Mouse (Mus musculus) hindbrain, embryonic 14.5 days (tissue): Measurements from ENCODE around the gene Ceacam18. TPM values are rescaled to one million over a fixed set of nuclear protein-coding genes. Genes with fewer than 3 reads are reported as not detected.
"Not testable (repeated sequence)": the region's sequence is repeated elsewhere in the genome, so short reads cannot be mapped to it uniquely, and the experiment has no call there.

Source experiments
- ATAC-seq: fragments of 200-750 bp; cut with Nextera tagmentation; 2 replicates; pipeline ENCODE4 v1.8.0; 2017; ENCODE audit warnings: moderate number of reproducible peaks, mild to moderate bottlenecking, moderate TSS enrichment, moderate library complexity; ENCODE audit not compliant: low FRiP score
- DNase-seq: peaks from one replicate; pipeline ENCODE4 v3.0.0-alpha.2; 2015; ENCODE audit warnings: low spot score
- H3K27ac ChIP-seq: fragments of 300-500 bp; sonication (generic); 2 replicates; pipeline ENCODE4 v1.5.1; 2014; ENCODE audit warnings: mild to moderate bottlenecking, moderate library complexity
- H3K27me3 ChIP-seq: fragments of 300-500 bp; sonication (generic); 2 replicates; pipeline ENCODE4 v1.6.1; 2014; ENCODE audit warnings: mild to moderate bottlenecking, low read length, mixed read lengths; ENCODE audit not compliant: control insufficient read depth, insufficient read depth
- H3K36me3 ChIP-seq: fragments of 300-500 bp; sonication (generic); replicated peaks from 2 replicates; pipeline ENCODE4 v1.6.1; 2014; ENCODE audit not compliant: control insufficient read depth, insufficient read depth
- H3K4me1 ChIP-seq: fragments of 300-500 bp; sonication (generic); replicated peaks from 2 replicates; pipeline ENCODE4 v1.6.1; 2014; ENCODE audit warnings: antibody characterized with exemption, low read length, mixed read lengths; ENCODE audit not compliant: control insufficient read depth, insufficient read depth
- H3K4me2 ChIP-seq: fragments of 300-500 bp; sonication (generic); replicated peaks from 2 replicates; pipeline ENCODE4 v1.6.1; 2014; ENCODE audit warnings: mild to moderate bottlenecking, moderate library complexity
- H3K4me3 ChIP-seq: fragments of 300-500 bp; sonication (generic); replicated peaks from 2 replicates; pipeline ENCODE4 v1.5.1; 2014; ENCODE audit warnings: mild to moderate bottlenecking, low read length
- H3K9ac ChIP-seq: fragments of 300-500 bp; sonication (generic); 2 replicates; pipeline ENCODE4 v1.6.1; 2014
- H3K9me3 ChIP-seq: fragments of 300-500 bp; sonication (generic); 2 replicates; pipeline ENCODE4 v1.6.1; 2016; ENCODE audit warnings: low read length; ENCODE audit not compliant: control insufficient read depth
- WGBS: fragments of 180-500 bp; shearing (Covaris S2); extraction: QIAGEN DNeasy Blood & Tissue Kit; methylation state at CpG from one replicate; pipeline ENCODE4 v1.1.7; 2014; 5-methylcytosine and 5-hydroxymethylcytosine counted together
- polyA plus RNA-seq: library from polyadenylated mRNA; unstranded; fragments of >200 nt; fragmentation: Nextera tagmentation; extraction: Ambion mirVana; gene quantifications from 2 replicates; pipeline ENCODE4 v1.2.1, GENCODE M21; 2014

The Ceacam18 gene
- polyA plus RNA-seq, 1 experiment from 2014 or later: not detected

- 83% methylated on average over 6 of the region's 6 CpGs for WGBS
- Histone ChIP-seq H3K4me2 (no peak overlapping the region), H3K4me1 (no peaks in the 10 kb centered on the region), H3K4me3 (no peak overlapping the region), H3K9ac (no peak overlapping the region), H3K36me3 (no peaks in the 10 kb centered on the region), H3K27me3 (no peaks in the 10 kb centered on the region), H3K9me3 (no peaks in the 10 kb centered on the region), H3K27ac (no peak overlapping the region)
- DNase-seq: no peak
- ATAC-seq: no peak
These were observed 21.7 kb downstream of the Ceacam18 start for GRCm38 (mm10) chr7:43656232-43656631.

- DNase-seq (no peak), ATAC-seq (no peak)
- Histone ChIP-seq H3K4me3 (no peak within 1 kb of the TSS), H3K27ac (no peak within 1 kb of the TSS), H3K4me1 (no peaks in the 10 kb centered on the region), H3K9ac (no peak within 1 kb of the TSS), H3K27me3 (no peaks in the 10 kb centered on the region), H3K36me3 (no peaks in the 10 kb centered on the region), H3K9me3 (no peaks in the 10 kb centered on the region), H3K4me2 (no peak within 1 kb of the TSS)
- whole genome bisulfite sequencing: 69% methylated on average over 1 of the region's 1 CpGs
These were observed 25.5 kb downstream of the Ceacam18 start, which contains the start of gene Siglece for GRCm38 (mm10) chr7:43660002-43660401. TSS of gene Siglece (minus strand) at chr7:43660161.

- no peak overlapping the region for H3K27ac ChIP-seq
- H3K9me3 ChIP-seq: no peaks in the 10 kb centered on the region
- H3K4me2 ChIP-seq: no peak overlapping the region
- no peak overlapping the region for H3K9ac ChIP-seq
- ATAC-seq: no peak
- H3K4me3 ChIP-seq: no peak overlapping the region
- no peak for DNase-seq
- H3K4me1 ChIP-seq: no peaks in the 10 kb centered on the region
- no peaks in the 10 kb centered on the region for H3K36me3 ChIP-seq
- WGBS: 97% methylated on average over 1 of the region's 1 CpGs
- no peaks in the 10 kb centered on the region for H3K27me3 ChIP-seq
These were observed 28.3 kb downstream of the Ceacam18 start for GRCm38 (mm10) chr7:43662804-43663203.

- ATAC-seq, H3K27ac ChIP-seq, H3K27me3 ChIP-seq, H3K4me2 ChIP-seq, H3K4me3 ChIP-seq, DNase-seq, H3K36me3 ChIP-seq, H3K9ac ChIP-seq, H3K9me3 ChIP-seq, H3K4me1 ChIP-seq: not testable (repeated sequence)
- 82% methylated on average over 4 of the region's 4 CpGs for WGBS
These were observed 32.7 kb downstream of the Ceacam18 start for GRCm38 (mm10) chr7:43667221-43667620.

GRCm38 (mm10) chr7:43668582-43668981 is 34.1 kb downstream of the Ceacam18 start:
- Histone ChIP-seq H3K4me3 (no peak overlapping the region), H3K36me3 (no peaks in the 10 kb centered on the region), H3K4me1 (peaks cover 8% of the 10 kb centered on the region), H3K27ac (no peak overlapping the region), H3K27me3 (no peaks in the 10 kb centered on the region), H3K9me3 (no peaks in the 10 kb centered on the region), H3K9ac (no peak overlapping the region), H3K4me2 (no peak overlapping the region)
- 23% methylated on average over 3 of the region's 3 CpGs for WGBS
- ATAC-seq: no peak
- DNase-seq: no peak

GRCm38 (mm10) chr7:43671064-43671808 is 36.7 kb downstream of the Ceacam18 start:
- H3K27me3 ChIP-seq: no peaks in the 10 kb centered on the region
- H3K9ac ChIP-seq: peak overlapping the region; percentile 31
- H3K9me3 ChIP-seq: no peaks in the 10 kb centered on the region
- DNase-seq (no peak), ATAC-seq (no peak)
- peaks cover 8% of the 10 kb centered on the region for H3K4me1 ChIP-seq
- H3K4me3 ChIP-seq: peak overlapping the region; percentile 59
- H3K27ac ChIP-seq: 0 out of 2 replicates have a peak overlapping the region, but pooled peaks have one; percentile 47
- peaks cover 18% of the 10 kb centered on the region for H3K36me3 ChIP-seq
- WGBS: 68% methylated on average over 11 of the region's 11 CpGs
- H3K4me2 ChIP-seq: peak overlapping the region; percentile 87

- DNase-seq: peak; percentile 94
- no peaks in the 10 kb centered on the region for H3K9me3 ChIP-seq
- H3K4me2 ChIP-seq: peak within 1 kb of the TSS; percentile 87
- under 1% methylated on average over 26 of the region's 26 CpGs for WGBS
- H3K4me3 ChIP-seq: peak within 1 kb of the TSS; percentile 59
- H3K27me3 ChIP-seq: no peaks in the 10 kb centered on the region
- H3K4me1 ChIP-seq: peaks cover 8% of the 10 kb centered on the region
- peak within 1 kb of the TSS; percentile 47; the same call in 1 of the 2 replicates for H3K27ac ChIP-seq
- H3K9ac ChIP-seq: peak within 1 kb of the TSS; percentile 74
- ATAC-seq: peak; percentile 96
- peaks cover 25% of the 10 kb centered on the region for H3K36me3 ChIP-seq
These were observed 37.5 kb downstream of the Ceacam18 start, which contains the start of gene Ctu1 for GRCm38 (mm10) chr7:43671809-43672580. TSS of gene Ctu1 (plus strand) at chr7:43672016.

- Histone ChIP-seq H3K36me3 (peaks cover 32% of the 10 kb centered on the region), H3K4me2 (peak overlapping the region; percentile 87), H3K4me1 (peaks cover 8% of the 10 kb centered on the region), H3K4me3 (peak overlapping the region; percentile 59), H3K9ac (peak overlapping the region; percentile 74), H3K27ac (peak overlapping the region; percentile 35; the same call in 1 of the 2 replicates), H3K9me3 (no peaks in the 10 kb centered on the region), H3K27me3 (no peaks in the 10 kb centered on the region)
- no peak for DNase-seq
- WGBS: 14% methylated on average over 10 of the region's 10 CpGs
- ATAC-seq: 0 out of 2 replicates have a peak, but pooled peaks have one; percentile 1
These were observed 38.2 kb downstream of the Ceacam18 start for GRCm38 (mm10) chr7:43672581-43673260.

GRCm38 (mm10) chr7:43675091-43675490 is 40.6 kb downstream of the Ceacam18 start:
- no peak overlapping the region for H3K9ac ChIP-seq
- peaks cover 8% of the 10 kb centered on the region for H3K4me1 ChIP-seq
- H3K27me3 ChIP-seq: no peaks in the 10 kb centered on the region
- H3K27ac ChIP-seq: no peak overlapping the region
- no peak overlapping the region for H3K4me2 ChIP-seq
- peaks cover 42% of the 10 kb centered on the region for H3K36me3 ChIP-seq
- ATAC-seq (no peak), DNase-seq (no peak)
- WGBS: 91% methylated on average over 32 of the region's 32 CpGs
- no peak overlapping the region for H3K4me3 ChIP-seq
- H3K9me3 ChIP-seq: no peaks in the 10 kb centered on the region
